Mouse (Mus musculus): ENCODE data around the gene Pik3r6.

Gene Pik3r6

DNA sequence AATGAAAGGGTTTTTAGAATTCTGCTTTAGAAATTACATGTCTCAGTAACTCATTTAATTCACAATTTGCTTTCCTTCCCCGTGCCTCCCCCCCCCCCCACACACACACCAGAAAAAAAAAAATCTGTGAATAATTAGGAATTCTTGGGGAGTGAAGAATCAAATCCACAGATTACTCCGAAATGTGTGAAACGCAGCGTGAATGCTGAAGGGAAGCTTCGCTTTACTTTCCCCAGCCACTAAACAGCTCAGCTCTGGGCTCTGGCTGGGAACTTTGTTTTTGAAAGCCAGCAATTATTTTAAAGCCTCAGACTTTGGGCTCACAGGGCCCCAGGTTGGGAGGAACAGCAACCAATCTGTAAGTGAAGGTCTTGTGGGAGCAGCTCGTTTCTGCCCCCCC is 77.7 kb downstream of the Pik3r6 start:
- DNase-seq (ENCODE audit: low read depth, low spot score) = no peak

DNA sequence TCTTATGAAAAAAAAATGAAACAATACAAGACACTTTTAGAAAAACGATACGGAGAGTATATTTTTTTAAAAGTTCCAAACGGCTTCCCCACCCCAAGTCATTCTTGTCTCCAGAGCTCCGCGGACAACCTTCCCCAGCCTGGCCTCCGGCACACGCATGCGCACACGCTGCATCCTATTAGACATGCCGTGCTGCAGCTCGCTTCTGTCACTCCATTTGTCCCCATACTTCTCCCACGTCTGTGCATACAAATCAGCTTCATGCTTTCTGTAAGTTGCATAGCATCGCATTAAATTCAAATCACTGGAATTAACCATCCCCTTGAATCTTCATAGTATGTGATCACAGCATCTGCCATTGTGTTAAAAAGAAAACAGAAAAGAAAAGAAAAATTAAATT is 80.4 kb downstream of the Pik3r6 start:
- DNase-seq (ENCODE audit: low read depth, low spot score) = no peak

DNA sequence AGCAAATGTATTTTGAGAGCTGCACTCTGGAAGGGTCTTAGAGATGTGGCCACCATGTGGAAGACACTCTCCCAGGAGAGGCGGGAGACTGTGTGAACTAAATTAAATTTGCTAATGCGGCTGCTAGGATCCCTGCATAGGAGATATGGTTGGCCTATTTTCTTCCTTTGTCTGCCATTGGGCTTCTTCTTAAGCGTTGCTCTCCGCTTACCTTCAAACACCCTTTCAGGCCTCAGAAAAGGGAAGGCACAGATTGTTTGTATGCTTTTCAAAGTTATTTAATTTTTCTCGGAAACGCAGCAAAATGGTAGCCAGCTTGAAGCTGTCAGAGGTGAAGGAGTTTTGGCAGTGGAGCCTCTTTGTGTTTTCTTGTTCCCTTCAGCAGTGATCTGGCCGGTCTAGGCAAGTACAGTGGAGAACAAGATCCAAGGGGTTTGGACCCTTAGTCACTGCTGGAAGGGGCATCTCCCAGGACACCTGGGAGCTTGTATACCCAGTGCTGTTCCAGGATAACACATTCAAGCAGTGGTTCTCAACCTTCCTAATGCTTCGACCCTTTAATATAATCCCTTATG is 81.2 kb downstream of the Pik3r6 start:
- no peak for DNase-seq (ENCODE audit: low read depth, low spot score)

DNA sequence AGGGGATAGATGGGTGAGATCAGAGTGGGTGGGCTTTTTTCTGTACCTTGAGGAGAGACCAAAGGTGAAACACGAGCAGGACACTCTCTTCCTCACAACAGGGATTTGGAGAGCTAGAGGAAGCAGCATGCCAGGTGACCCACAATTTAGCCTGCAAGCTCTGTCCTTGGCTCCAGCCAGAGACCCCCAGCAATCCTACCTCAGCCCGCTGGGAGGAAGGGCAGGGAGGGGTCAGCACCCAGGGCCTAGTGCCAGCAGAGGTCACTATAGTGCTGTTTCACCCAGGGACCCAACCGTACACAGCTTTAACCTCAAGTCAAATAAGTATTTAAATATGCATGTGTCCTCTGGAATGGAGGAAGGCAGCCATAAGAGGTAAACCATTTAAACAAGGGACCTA is 83.1 kb downstream of the Pik3r6 start:
- no peak for DNase-seq (ENCODE audit: low read depth, low spot score)

DNA sequence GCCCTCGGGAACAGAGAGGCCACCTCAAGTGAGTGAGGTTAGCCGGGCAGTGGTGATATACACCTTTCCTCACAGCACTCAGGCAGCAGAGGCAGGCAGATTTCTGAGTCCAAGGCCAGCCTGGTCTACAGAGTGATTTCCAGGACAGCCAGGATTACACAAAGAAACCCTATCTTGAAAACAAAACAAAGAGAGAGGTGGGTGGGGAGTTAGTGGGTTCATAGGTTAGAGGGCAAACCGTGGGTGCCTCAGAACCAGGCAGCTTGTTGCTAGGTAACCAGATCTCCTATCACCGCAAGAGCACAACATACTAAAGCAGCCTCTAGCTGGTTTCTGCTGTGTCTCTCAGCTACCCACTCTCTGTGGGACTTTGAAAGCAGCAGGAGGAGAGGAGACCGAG is 83.9 kb downstream of the Pik3r6 start, which contains the start of gene Ccdc42:
Gene Ccdc42 (plus strand): TSS at position 301 of the 400 bp plus-strand sequence.
- no peak for DNase-seq (ENCODE audit: low read depth, low spot score)

DNA sequence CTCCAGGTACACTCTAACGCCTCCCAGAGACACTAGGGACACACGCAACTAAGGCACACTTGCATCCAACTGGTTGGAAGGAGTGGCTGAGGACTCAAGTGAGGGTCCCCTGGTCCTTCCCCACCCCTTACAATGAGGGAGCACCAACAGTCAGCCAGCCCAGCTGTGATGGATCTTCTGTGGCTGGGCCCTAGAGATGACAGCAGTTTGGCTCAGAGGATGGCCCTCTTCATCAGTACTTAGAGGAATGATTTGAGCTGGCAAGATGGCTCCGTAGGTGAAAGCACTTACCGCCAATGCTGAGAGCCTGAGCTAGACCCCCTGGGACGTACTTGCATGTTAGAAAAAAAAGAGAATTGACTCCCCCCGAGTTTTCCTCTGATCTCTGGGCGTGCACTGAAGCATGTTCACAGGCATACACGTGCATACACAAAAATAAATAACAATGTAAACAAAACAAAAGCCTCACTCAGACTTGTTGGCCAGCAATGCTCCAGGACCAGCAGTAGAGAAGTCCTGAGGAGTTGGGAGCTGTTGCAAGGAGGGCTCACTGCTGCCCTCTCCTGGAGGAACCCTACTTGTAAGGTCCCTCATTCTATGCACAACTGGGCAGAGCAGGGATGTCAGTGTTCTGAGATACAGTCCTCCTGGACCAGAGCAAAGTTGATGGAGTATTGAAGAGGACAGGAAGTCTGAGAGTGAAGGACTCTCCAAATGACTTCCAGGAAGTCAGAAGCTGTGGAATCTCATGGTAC is 86.4 kb downstream of the Pik3r6 start:
- peak; percentile 87 for DNase-seq (ENCODE audit: low read depth, low spot score)

DNA sequence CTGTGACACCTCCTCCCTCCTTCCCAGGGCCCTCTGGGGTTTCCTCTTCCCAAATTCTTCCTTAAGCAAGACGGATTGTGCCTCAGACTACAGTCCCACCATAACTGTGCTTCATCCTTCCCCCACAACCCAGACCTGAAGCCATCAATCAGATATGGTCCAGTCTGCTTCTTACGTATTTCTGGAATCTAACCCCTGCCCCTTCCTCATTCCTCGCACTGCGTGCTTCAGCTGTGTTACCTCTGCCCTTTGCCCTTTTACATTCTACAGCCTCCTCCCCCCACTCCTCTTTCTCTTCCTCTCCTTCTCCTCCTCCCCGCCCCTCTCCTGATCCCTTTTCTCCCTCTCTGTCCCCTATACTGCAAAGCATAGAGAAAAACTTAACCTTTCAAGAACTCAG is 88.9 kb downstream of the Pik3r6 start:
- no peak for DNase-seq (ENCODE audit: low read depth, low spot score)

DNA sequence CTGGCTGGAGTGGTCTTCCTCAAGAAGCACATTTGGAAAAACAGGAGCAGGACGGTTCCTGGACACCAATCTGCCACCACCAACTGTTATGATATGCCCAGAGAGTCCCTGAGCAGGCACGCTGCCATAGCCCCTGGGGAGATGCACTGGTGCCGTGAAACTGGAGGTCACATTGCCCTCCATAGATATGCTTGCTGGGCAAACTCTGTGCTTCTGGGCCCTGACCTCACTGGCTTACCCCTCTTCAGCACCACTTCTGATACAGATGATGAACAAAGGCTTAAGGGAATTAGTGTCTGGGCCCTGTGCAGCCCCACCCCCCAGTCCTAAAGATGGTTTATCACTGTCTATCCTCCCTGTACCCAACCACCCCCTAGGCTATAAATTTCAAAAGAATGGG is 90.4 kb downstream of the Pik3r6 start:
- DNase-seq (ENCODE audit: low read depth, low spot score) = no peak

DNA sequence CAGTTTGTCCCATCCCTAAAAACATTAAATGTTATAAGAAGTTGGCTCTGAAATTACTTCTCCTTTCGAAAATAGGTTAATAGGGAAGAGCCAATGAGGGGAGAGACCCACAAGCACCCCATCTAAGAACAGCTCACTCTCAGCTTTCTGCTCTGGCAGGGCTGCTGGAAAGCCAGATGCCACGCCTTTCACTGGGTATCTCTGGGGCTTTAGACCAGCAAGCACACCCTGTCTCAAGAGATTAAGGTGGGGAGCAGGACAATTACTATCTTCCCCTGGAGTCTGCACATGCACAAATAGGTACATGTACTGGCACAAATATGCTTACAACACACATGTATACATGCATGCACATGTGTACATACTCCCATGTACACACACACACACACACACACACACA is 95.1 kb downstream of the Pik3r6 start:
- no peak for DNase-seq (ENCODE audit: low read depth, low spot score)

DNA sequence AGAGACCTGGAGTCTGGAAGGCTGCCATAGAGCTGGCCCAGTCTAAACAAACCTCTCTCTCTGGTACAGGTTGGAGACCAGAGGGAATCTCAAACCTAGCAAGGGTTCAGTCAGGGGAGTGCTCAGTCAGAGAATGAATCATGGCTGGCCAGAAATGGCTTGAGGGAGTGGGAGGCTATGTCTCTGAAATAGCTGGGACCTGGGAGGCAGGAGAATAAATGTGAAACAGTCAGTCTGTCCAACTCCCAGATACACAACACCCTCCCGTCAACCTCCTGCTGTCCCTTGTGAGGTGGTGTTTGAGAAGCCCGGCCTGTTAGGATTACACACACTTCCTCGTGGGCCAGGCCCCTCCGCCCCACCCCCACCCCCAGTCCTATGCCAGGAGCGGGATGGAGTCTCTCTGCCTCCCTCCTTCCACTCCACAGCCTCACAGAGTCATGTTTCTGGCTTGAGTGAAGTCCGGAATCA is 97.8 kb downstream of the Pik3r6 start:
- no peak for DNase-seq (ENCODE audit: low read depth, low spot score)

DNA sequence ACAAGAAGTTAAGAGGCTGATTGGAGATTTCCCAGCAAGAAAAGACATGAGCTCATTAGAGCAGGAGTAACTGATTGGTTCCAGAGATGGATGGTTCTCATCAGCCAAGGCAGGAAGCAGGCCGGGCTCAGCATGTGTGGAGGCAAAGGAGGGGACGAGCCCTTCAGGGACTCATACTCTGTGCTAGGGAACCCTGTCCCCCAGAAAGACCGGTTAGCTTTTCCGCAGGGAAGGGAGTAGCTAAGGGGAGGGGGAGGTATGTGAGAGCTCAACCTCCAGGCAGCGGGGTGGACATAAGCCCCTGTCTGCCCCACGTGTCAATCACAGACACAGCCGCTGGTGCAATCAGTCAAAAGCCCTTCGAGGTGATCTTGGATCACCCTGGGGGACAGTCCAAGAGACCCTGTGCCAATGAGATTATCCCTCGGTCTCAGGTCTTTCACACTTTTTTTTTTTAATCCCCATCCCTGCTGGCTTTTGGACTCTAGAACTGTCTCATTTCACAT is 98.7 kb downstream of the Pik3r6 start:
- no peak for DNase-seq (ENCODE audit: low read depth, low spot score)

Data from 3T3-L1 (cell line).